Mouse (Mus musculus): ENCODE results near the gene Spin1. TPM values are rescaled to one million over a fixed set of nuclear protein-coding genes. Genes with fewer than 3 reads are reported as not detected.

Spin1 gene
- polyA plus RNA-seq, 1 experiment from 2014 or later = 110 TPM

DNA sequence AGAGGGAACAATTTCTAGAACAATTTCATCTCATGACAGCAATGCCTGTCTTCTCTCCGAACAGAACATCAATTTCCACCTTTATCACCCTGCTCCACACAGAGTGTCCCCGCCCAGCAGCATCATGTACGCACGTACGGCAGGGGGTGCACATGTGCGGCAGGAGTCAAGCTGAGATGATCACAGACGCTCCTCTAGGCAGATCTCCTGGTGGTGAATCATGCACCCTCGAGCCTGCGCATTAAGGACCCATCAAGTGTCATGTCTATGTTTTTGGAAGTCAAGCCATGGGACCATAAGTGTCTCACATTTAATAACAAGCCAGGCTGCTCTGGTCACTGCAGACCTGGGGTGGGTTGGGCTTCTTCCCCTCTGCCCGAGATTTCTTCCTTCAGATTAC lies 78.3 kb downstream of the Spin1 start:
- no peaks in the 10 kb centered on the region for H3K36me3 ChIP-seq (ENCODE audit: insufficient read depth)
- no peaks in the 10 kb centered on the region for H3K9me3 ChIP-seq (ENCODE audit: low read depth, low read length)
- H3K27me3 ChIP-seq (ENCODE audit: insufficient read depth, low read length) = no peaks in the 10 kb centered on the region
- H3K4me3 ChIP-seq (ENCODE audit: low read depth, low read length) = no peak overlapping the region
- WGBS = 41% methylated on average over 10 of the region's 10 CpGs
- DNase-seq (peak; percentile 77), ATAC-seq (ENCODE audit: insufficient read depth) (peak; percentile 86)
- TF ChIP-seq CTCF (IDR thresholded peaks at IDR 0.05; ENCODE audit: low read depth) = peak; percentile 56
- H3K27ac ChIP-seq (ENCODE audit: low read depth) = no peak overlapping the region
- H3K9ac ChIP-seq = no peak overlapping the region
- H3K4me1 ChIP-seq (ENCODE audit: insufficient read depth) = no peaks in the 10 kb centered on the region
- H3K4me2 ChIP-seq = no peak overlapping the region

DNA sequence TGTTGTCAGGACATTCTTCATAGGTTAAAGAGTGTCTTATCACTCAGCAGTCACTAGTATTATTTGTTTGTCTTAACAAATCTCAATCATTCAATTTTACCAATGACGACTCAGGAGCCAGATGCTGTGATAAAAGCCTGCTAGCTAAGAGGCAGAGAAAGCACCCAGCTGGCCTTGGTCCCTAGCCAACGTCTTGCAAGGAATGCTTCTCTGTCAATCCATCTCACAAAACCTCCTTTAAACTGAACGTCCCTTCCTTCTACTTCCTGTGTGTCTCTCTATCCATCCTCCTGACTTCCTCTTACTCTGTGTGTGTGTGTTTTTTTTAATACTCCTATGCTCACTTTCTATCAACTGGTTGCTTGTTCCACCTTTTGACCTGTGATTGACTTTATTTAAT lies 78.7 kb downstream of the Spin1 start:
- no peaks in the 10 kb centered on the region for H3K36me3 ChIP-seq (ENCODE audit: insufficient read depth)
- 20% methylated on average over 3 of the region's 3 CpGs for WGBS
- DNase-seq (peak; percentile 84), ATAC-seq (ENCODE audit: insufficient read depth) (peak; percentile 68)
- no peak overlapping the region for H3K27ac ChIP-seq (ENCODE audit: low read depth)
- no peak overlapping the region for H3K4me2 ChIP-seq
- no peak overlapping the region for H3K9ac ChIP-seq
- H3K27me3 ChIP-seq (ENCODE audit: insufficient read depth, low read length) = no peaks in the 10 kb centered on the region
- TF ChIP-seq CTCF (IDR thresholded peaks at IDR 0.05; ENCODE audit: low read depth) = no peak
- H3K4me1 ChIP-seq (ENCODE audit: insufficient read depth) = no peaks in the 10 kb centered on the region
- no peaks in the 10 kb centered on the region for H3K9me3 ChIP-seq (ENCODE audit: low read depth, low read length)
- no peak overlapping the region for H3K4me3 ChIP-seq (ENCODE audit: low read depth, low read length)

DNA sequence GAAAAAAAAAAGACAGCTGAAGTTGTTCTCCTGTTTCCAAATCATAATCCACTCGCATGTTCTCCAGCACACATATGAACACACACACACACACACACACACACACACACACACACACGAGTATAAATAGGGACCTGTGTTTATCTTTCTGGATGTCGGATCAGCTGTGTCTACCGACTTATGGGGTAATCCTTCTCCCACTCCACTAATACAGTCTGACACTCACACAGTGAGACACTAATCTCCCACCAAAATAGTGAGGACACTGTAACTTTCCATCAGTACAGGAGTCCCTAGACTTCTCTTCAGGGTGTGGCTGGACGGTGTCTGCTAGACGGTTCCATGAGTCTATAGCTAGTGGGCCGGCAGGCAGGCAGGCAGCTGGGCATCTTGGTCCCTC lies 81.6 kb downstream of the Spin1 start:
- WGBS = 58% methylated on average over 7 of the region's 7 CpGs
- no peaks in the 10 kb centered on the region for H3K27me3 ChIP-seq (ENCODE audit: insufficient read depth, low read length)
- no peaks in the 10 kb centered on the region for H3K36me3 ChIP-seq (ENCODE audit: insufficient read depth)
- no peak for TF ChIP-seq CTCF (IDR thresholded peaks at IDR 0.05; ENCODE audit: low read depth)
- H3K4me2 ChIP-seq = no peak overlapping the region
- no peaks in the 10 kb centered on the region for H3K9me3 ChIP-seq (ENCODE audit: low read depth, low read length)
- ATAC-seq (ENCODE audit: insufficient read depth) (no peak), DNase-seq (no peak)
- H3K4me1 ChIP-seq (ENCODE audit: insufficient read depth) = no peaks in the 10 kb centered on the region
- no peak overlapping the region for H3K4me3 ChIP-seq (ENCODE audit: low read depth, low read length)
- H3K9ac ChIP-seq = no peak overlapping the region
- H3K27ac ChIP-seq (ENCODE audit: low read depth) = no peak overlapping the region

DNA sequence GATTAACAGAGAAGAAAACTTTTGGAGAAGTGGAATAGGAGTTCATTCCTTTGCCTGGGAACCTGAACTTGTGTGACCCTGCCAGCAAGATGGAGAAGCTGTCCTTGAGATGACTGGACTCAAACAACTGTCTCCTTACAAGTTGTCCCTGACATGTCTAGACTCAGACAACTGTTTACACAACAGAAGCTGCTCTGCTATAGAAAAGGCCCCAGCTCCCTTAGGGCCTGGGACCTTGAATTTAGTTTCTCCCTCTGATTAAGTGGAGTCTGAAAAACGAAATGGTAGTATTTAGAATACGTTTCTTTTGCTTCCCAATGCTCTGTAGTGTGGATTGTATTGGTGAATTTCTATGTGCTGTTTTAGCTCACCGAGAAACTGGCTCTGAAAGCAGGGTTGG lies 84.2 kb downstream of the Spin1 start:
- H3K9ac ChIP-seq = no peak overlapping the region
- H3K4me3 ChIP-seq (ENCODE audit: low read depth, low read length) = no peak overlapping the region
- ATAC-seq (ENCODE audit: insufficient read depth) = no peak
- no peaks in the 10 kb centered on the region for H3K36me3 ChIP-seq (ENCODE audit: insufficient read depth)
- 42% methylated on average over 3 of the region's 3 CpGs for WGBS
- H3K4me1 ChIP-seq (ENCODE audit: insufficient read depth) = no peaks in the 10 kb centered on the region
- no peaks in the 10 kb centered on the region for H3K9me3 ChIP-seq (ENCODE audit: low read depth, low read length)
- no peaks in the 10 kb centered on the region for H3K27me3 ChIP-seq (ENCODE audit: insufficient read depth, low read length)
- peak; percentile 41 for DNase-seq
- H3K27ac ChIP-seq (ENCODE audit: low read depth) = no peak overlapping the region
- H3K4me2 ChIP-seq = no peak overlapping the region
- no peak for TF ChIP-seq CTCF (IDR thresholded peaks at IDR 0.05; ENCODE audit: low read depth)

GRCm38 (mm10) chr13:51190336-51190735 lies 89.7 kb downstream of the Spin1 start:
- H3K27ac ChIP-seq (ENCODE audit: low read depth) = no peak overlapping the region
- no peak for ATAC-seq (ENCODE audit: insufficient read depth)
- H3K9me3 ChIP-seq (ENCODE audit: low read depth, low read length) = no peaks in the 10 kb centered on the region
- no peak overlapping the region for H3K9ac ChIP-seq
- no peaks in the 10 kb centered on the region for H3K4me1 ChIP-seq (ENCODE audit: insufficient read depth)
- no peak for DNase-seq
- TF ChIP-seq CTCF (IDR thresholded peaks at IDR 0.05; ENCODE audit: low read depth) = no peak
- H3K4me3 ChIP-seq (ENCODE audit: low read depth, low read length) = no peak overlapping the region
- H3K4me2 ChIP-seq = no peak overlapping the region
- H3K36me3 ChIP-seq (ENCODE audit: insufficient read depth) = no peaks in the 10 kb centered on the region
- 52% methylated on average over 3 of the region's 3 CpGs for WGBS
- H3K27me3 ChIP-seq (ENCODE audit: insufficient read depth, low read length) = no peaks in the 10 kb centered on the region

GRCm38 (mm10) chr13:51191416-51192140 lies 90.9 kb downstream of the Spin1 start:
- H3K9ac ChIP-seq = no peak overlapping the region
- peak; percentile 61 for TF ChIP-seq CTCF (IDR thresholded peaks at IDR 0.05; ENCODE audit: low read depth)
- no peak for ATAC-seq (ENCODE audit: insufficient read depth)
- no peaks in the 10 kb centered on the region for H3K4me1 ChIP-seq (ENCODE audit: insufficient read depth)
- no peak overlapping the region for H3K27ac ChIP-seq (ENCODE audit: low read depth)
- no peak overlapping the region for H3K4me2 ChIP-seq
- 67% methylated on average over 6 of the region's 6 CpGs for WGBS
- no peaks in the 10 kb centered on the region for H3K36me3 ChIP-seq (ENCODE audit: insufficient read depth)
- no peaks in the 10 kb centered on the region for H3K27me3 ChIP-seq (ENCODE audit: insufficient read depth, low read length)
- peak; percentile 87 for DNase-seq
- no peak overlapping the region for H3K4me3 ChIP-seq (ENCODE audit: low read depth, low read length)
- H3K9me3 ChIP-seq (ENCODE audit: low read depth, low read length) = no peaks in the 10 kb centered on the region

DNA sequence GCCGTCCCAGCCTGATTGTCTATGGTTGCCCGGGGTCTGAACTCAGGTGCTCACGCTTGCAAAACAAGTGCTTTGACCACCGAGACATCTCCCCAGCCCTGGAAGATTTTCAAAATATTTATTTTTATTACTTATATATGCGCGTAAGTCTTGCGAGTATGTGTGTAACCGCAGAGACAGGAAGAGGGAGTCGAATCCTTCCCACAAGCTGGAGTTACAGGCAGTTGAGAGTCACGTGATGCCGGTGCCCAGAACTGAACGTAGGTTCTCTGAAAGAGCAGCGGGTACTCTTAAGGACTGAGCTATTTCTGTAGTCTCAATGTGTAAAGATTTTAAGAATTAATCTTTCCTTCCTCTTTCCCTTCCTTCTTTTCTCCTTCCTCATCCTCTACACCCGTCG lies 93.2 kb downstream of the Spin1 start:
- Histone ChIP-seq H3K9ac (no peak overlapping the region), H3K4me2 (no peak overlapping the region), H3K27me3 (ENCODE audit: insufficient read depth, low read length) (no peaks in the 10 kb centered on the region), H3K4me3 (ENCODE audit: low read depth, low read length) (no peak overlapping the region), H3K36me3 (ENCODE audit: insufficient read depth) (no peaks in the 10 kb centered on the region), H3K9me3 (ENCODE audit: low read depth, low read length) (no peaks in the 10 kb centered on the region), H3K27ac (ENCODE audit: low read depth) (no peak overlapping the region), H3K4me1 (ENCODE audit: insufficient read depth) (no peaks in the 10 kb centered on the region)
- TF ChIP-seq CTCF (IDR thresholded peaks at IDR 0.05; ENCODE audit: low read depth) = no peak
- ATAC-seq (ENCODE audit: insufficient read depth) (no peak), DNase-seq (no peak)
- 85% methylated on average over 15 of the region's 15 CpGs for WGBS
